Mouse (Mus musculus): ENCODE results near the gene Asic2. TPM values are rescaled to one million over a fixed set of nuclear protein-coding genes. Genes with fewer than 3 reads are reported as not detected.

The Asic2 gene
- polyA plus RNA-seq, 1 experiment: 0.08 TPM

- WGBS: 91% methylated on average over 12 of the region's 12 CpGs
- no peak for TF ChIP-seq POLR2A (IDR thresholded peaks at IDR 0.05; ENCODE audit: control insufficient read depth, extremely low read depth, insufficient read depth, low read length, poor library complexity)
- TF ChIP-seq CTCF (IDR thresholded peaks at IDR 0.05; ENCODE audit: borderline replicate concordance, control insufficient read depth, extremely low read depth, insufficient read depth, low read length, poor library complexity): no peak
- no peak overlapping the region for H3K27ac ChIP-seq (ENCODE audit: control insufficient read depth, insufficient read depth, low read length)
- no peaks in the 10 kb centered on the region for H3K4me1 ChIP-seq (replicated peaks; ENCODE audit: control insufficient read depth, insufficient read depth, low read length)
- no peak overlapping the region for H3K4me3 ChIP-seq (ENCODE audit: control insufficient read depth, insufficient read depth, low read length)
- no peaks in the 10 kb centered on the region for H3K36me3 ChIP-seq (ENCODE audit: control insufficient read depth, insufficient read depth, low read length)
- no peak for DNase-seq
- H3K27me3 ChIP-seq (ENCODE audit: control insufficient read depth, insufficient read depth, low read length): no peaks in the 10 kb centered on the region
Observed at GRCm38 (mm10) chr11:81009366-81009765, 958.9 kb downstream of the Asic2 start.

GRCm38 (mm10) chr11:81005831-81006230, 962.4 kb downstream of the Asic2 start:
- Histone ChIP-seq H3K4me1 (replicated peaks; ENCODE audit: control insufficient read depth, insufficient read depth, low read length) (no peaks in the 10 kb centered on the region), H3K27ac (ENCODE audit: control insufficient read depth, insufficient read depth, low read length) (no peak overlapping the region), H3K4me3 (ENCODE audit: control insufficient read depth, insufficient read depth, low read length) (no peak overlapping the region), H3K27me3 (ENCODE audit: control insufficient read depth, insufficient read depth, low read length) (no peaks in the 10 kb centered on the region), H3K36me3 (ENCODE audit: control insufficient read depth, insufficient read depth, low read length) (no peaks in the 10 kb centered on the region)
- WGBS: 77% methylated on average over 2 of the region's 2 CpGs
- DNase-seq: no peak
- TF ChIP-seq POLR2A (IDR thresholded peaks at IDR 0.05; ENCODE audit: control insufficient read depth, extremely low read depth, insufficient read depth, low read length, poor library complexity) (no peak), CTCF (IDR thresholded peaks at IDR 0.05; ENCODE audit: borderline replicate concordance, control insufficient read depth, extremely low read depth, insufficient read depth, low read length, poor library complexity) (no peak)

DNA sequence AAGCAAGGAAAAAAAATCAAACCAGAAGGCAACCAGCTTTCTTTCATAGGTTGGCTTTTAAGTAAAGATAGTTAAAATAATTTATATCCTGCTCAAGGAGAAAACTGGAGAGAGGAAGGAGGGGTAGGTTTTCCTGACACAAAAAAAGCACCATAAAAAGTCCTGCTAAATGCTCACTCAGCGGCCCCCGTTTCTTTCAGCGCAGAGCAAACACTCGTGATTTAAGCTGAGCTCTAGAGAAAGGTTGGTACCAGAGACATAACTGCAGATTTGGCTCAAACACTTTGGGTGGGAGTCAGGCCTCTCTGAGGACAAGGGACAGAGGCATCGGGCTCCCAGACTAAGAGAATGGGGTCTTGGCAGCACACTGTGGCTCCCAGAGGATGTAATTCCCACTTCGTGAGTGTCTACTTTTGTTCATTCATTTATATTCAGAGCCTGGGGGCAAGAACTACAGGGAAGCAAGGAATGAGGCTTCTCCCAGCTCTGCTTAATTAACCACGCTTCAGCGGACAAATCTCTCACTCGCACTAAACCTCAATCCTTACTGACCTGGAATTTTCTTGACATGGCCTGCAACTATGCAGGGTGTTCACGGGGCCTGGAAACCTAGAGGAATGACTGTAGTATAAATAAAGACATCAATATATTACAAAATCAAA, 965.4 kb downstream of the Asic2 start:
- no peaks in the 10 kb centered on the region for H3K36me3 ChIP-seq (ENCODE audit: control insufficient read depth, insufficient read depth, low read length)
- no peak overlapping the region for H3K4me3 ChIP-seq (ENCODE audit: control insufficient read depth, insufficient read depth, low read length)
- WGBS: 90% methylated on average over 10 of the region's 10 CpGs
- TF ChIP-seq CTCF (IDR thresholded peaks at IDR 0.05; ENCODE audit: borderline replicate concordance, control insufficient read depth, extremely low read depth, insufficient read depth, low read length, poor library complexity) (no peak), POLR2A (IDR thresholded peaks at IDR 0.05; ENCODE audit: control insufficient read depth, extremely low read depth, insufficient read depth, low read length, poor library complexity) (no peak)
- no peak overlapping the region for H3K27ac ChIP-seq (ENCODE audit: control insufficient read depth, insufficient read depth, low read length)
- no peaks in the 10 kb centered on the region for H3K27me3 ChIP-seq (ENCODE audit: control insufficient read depth, insufficient read depth, low read length)
- H3K4me1 ChIP-seq (replicated peaks; ENCODE audit: control insufficient read depth, insufficient read depth, low read length): no peaks in the 10 kb centered on the region
- no peak for DNase-seq

- no peak overlapping the region for H3K4me3 ChIP-seq (ENCODE audit: control insufficient read depth, insufficient read depth, low read length)
- H3K4me1 ChIP-seq (replicated peaks; ENCODE audit: control insufficient read depth, insufficient read depth, low read length): no peaks in the 10 kb centered on the region
- 91% methylated on average over 5 of the region's 5 CpGs for WGBS
- no peaks in the 10 kb centered on the region for H3K36me3 ChIP-seq (ENCODE audit: control insufficient read depth, insufficient read depth, low read length)
- no peaks in the 10 kb centered on the region for H3K27me3 ChIP-seq (ENCODE audit: control insufficient read depth, insufficient read depth, low read length)
- H3K27ac ChIP-seq (ENCODE audit: control insufficient read depth, insufficient read depth, low read length): no peak overlapping the region
- no peak for DNase-seq
- TF ChIP-seq POLR2A (IDR thresholded peaks at IDR 0.05; ENCODE audit: control insufficient read depth, extremely low read depth, insufficient read depth, low read length, poor library complexity) (no peak), CTCF (IDR thresholded peaks at IDR 0.05; ENCODE audit: borderline replicate concordance, control insufficient read depth, extremely low read depth, insufficient read depth, low read length, poor library complexity) (no peak)
Observed at GRCm38 (mm10) chr11:80995621-80996020, 972.6 kb downstream of the Asic2 start.

GRCm38 (mm10) chr11:80983530-80983929, 984.7 kb downstream of the Asic2 start:
- TF ChIP-seq CTCF (IDR thresholded peaks at IDR 0.05; ENCODE audit: borderline replicate concordance, control insufficient read depth, extremely low read depth, insufficient read depth, low read length, poor library complexity) (no peak), POLR2A (IDR thresholded peaks at IDR 0.05; ENCODE audit: control insufficient read depth, extremely low read depth, insufficient read depth, low read length, poor library complexity) (no peak)
- no peak for DNase-seq
- Histone ChIP-seq H3K4me3 (ENCODE audit: control insufficient read depth, insufficient read depth, low read length) (no peak overlapping the region), H3K27me3 (ENCODE audit: control insufficient read depth, insufficient read depth, low read length) (no peaks in the 10 kb centered on the region), H3K27ac (ENCODE audit: control insufficient read depth, insufficient read depth, low read length) (no peak overlapping the region), H3K4me1 (replicated peaks; ENCODE audit: control insufficient read depth, insufficient read depth, low read length) (no peaks in the 10 kb centered on the region), H3K36me3 (ENCODE audit: control insufficient read depth, insufficient read depth, low read length) (no peaks in the 10 kb centered on the region)
- 93% methylated on average over 5 of the region's 5 CpGs for WGBS

- no peaks in the 10 kb centered on the region for H3K27me3 ChIP-seq (ENCODE audit: control insufficient read depth, insufficient read depth, low read length)
- H3K4me3 ChIP-seq (ENCODE audit: control insufficient read depth, insufficient read depth, low read length): no peak overlapping the region
- TF ChIP-seq POLR2A (IDR thresholded peaks at IDR 0.05; ENCODE audit: control insufficient read depth, extremely low read depth, insufficient read depth, low read length, poor library complexity) (no peak), CTCF (IDR thresholded peaks at IDR 0.05; ENCODE audit: borderline replicate concordance, control insufficient read depth, extremely low read depth, insufficient read depth, low read length, poor library complexity) (no peak)
- no peak overlapping the region for H3K27ac ChIP-seq (ENCODE audit: control insufficient read depth, insufficient read depth, low read length)
- no peak for DNase-seq
- H3K36me3 ChIP-seq (ENCODE audit: control insufficient read depth, insufficient read depth, low read length): no peaks in the 10 kb centered on the region
- 70% methylated on average over 9 of the region's 9 CpGs for WGBS
- H3K4me1 ChIP-seq (replicated peaks; ENCODE audit: control insufficient read depth, insufficient read depth, low read length): no peaks in the 10 kb centered on the region
Observed at GRCm38 (mm10) chr11:80976239-80976855, 991.9 kb downstream of the Asic2 start.
